Mouse (Mus musculus): ENCODE results near the gene Efemp2. TPM values are rescaled to one million over a fixed set of nuclear protein-coding genes. Genes with fewer than 3 reads are reported as not detected.
A peak's percentile ranks its signal among the peaks of the same experiment; 100 is the strongest.

The Efemp2 gene
- polyA plus RNA-seq, 1 experiment, result 43.4 TPM

- H3K4me3 ChIP-seq (replicated peaks; ENCODE audit: insufficient read depth, low read depth, low read length), result peak overlapping the region; percentile 77
- H3K27ac ChIP-seq (ENCODE audit: insufficient read depth, low read length), result peak overlapping the region; percentile 96
- H3K4me1 ChIP-seq (ENCODE audit: control insufficient read depth, insufficient read depth, low read length), result peaks cover 10% of the 10 kb centered on the region
- no peak for DNase-seq
- no peak for TF ChIP-seq POLR2A (IDR thresholded peaks at IDR 0.05; ENCODE audit: borderline replicate concordance, insufficient read depth, low read length)
- TF ChIP-seq CTCF (IDR thresholded peaks at IDR 0.05; ENCODE audit: borderline replicate concordance, insufficient read depth, low read depth, low read length), result no peak
- H3K27me3 ChIP-seq (ENCODE audit: control insufficient read depth, insufficient read depth, low read length), result no peaks in the 10 kb centered on the region
- WGBS, result under 1% methylated on average over 26 of the region's 26 CpGs
Measured at GRCm38 (mm10) chr19:5456241-5456921, 17.4 kb upstream of the Efemp2 start.

- WGBS, result under 1% methylated on average over 69 of the region's 70 CpGs
- Histone ChIP-seq H3K27me3 (ENCODE audit: control insufficient read depth, insufficient read depth, low read length) (no peaks in the 10 kb centered on the region), H3K4me3 (replicated peaks; ENCODE audit: insufficient read depth, low read depth, low read length) (peak overlapping the region; percentile 77)
Measured at GRCm38 (mm10) chr19:5456922-5457745, 16.6 kb upstream of the Efemp2 start.

GRCm38 (mm10) chr19:5457746-5458442 lies 15.9 kb upstream of the Efemp2 start, which contains the start of gene Ccdc85b:
TSS of gene Ccdc85b (minus strand) at chr19:5457894.
- Histone ChIP-seq H3K4me3 (replicated peaks; ENCODE audit: insufficient read depth, low read depth, low read length) (peak within 1 kb of the TSS; percentile 77), H3K27me3 (ENCODE audit: control insufficient read depth, insufficient read depth, low read length) (no peaks in the 10 kb centered on the region), H3K4me1 (ENCODE audit: control insufficient read depth, insufficient read depth, low read length) (peaks cover 10% of the 10 kb centered on the region), H3K27ac (ENCODE audit: insufficient read depth, low read length) (peak within 1 kb of the TSS; percentile 96)
- DNase-seq, result peak in 1 of 2 experiments; percentile 5
- TF ChIP-seq POLR2A (IDR thresholded peaks at IDR 0.05; ENCODE audit: borderline replicate concordance, insufficient read depth, low read length), result no peak
- TF ChIP-seq CTCF (IDR thresholded peaks at IDR 0.05; ENCODE audit: borderline replicate concordance, insufficient read depth, low read depth, low read length), result no peak
- WGBS, result 2% methylated on average over 14 of the region's 14 CpGs

More at GRCm38 (mm10) chr19:5456922-5457745, 16.6 kb upstream of the Efemp2 start:
- TF ChIP-seq CTCF (IDR thresholded peaks at IDR 0.05; ENCODE audit: borderline replicate concordance, insufficient read depth, low read depth, low read length) (no peak), POLR2A (IDR thresholded peaks at IDR 0.05; ENCODE audit: borderline replicate concordance, insufficient read depth, low read length) (peak; percentile 94)
- DNase-seq, result peak; percentile 97 to 98
- Histone ChIP-seq H3K4me1 (ENCODE audit: control insufficient read depth, insufficient read depth, low read length) (peaks cover 10% of the 10 kb centered on the region), H3K27ac (ENCODE audit: insufficient read depth, low read length) (peak overlapping the region; percentile 96)

GRCm38 (mm10) chr19:5459019-5459418 lies 14.7 kb upstream of the Efemp2 start:
- Histone ChIP-seq H3K27me3 (ENCODE audit: control insufficient read depth, insufficient read depth, low read length) (no peaks in the 10 kb centered on the region), H3K27ac (ENCODE audit: insufficient read depth, low read length) (peak overlapping the region; percentile 24; the same call in 1 of the 2 replicates), H3K4me3 (replicated peaks; ENCODE audit: insufficient read depth, low read depth, low read length) (no peak overlapping the region), H3K4me1 (ENCODE audit: control insufficient read depth, insufficient read depth, low read length) (peaks cover 14% of the 10 kb centered on the region)
- DNase-seq, result peak in 1 of 2 experiments; percentile 21
- TF ChIP-seq POLR2A (IDR thresholded peaks at IDR 0.05; ENCODE audit: borderline replicate concordance, insufficient read depth, low read length), result no peak
- no peak for TF ChIP-seq CTCF (IDR thresholded peaks at IDR 0.05; ENCODE audit: borderline replicate concordance, insufficient read depth, low read depth, low read length)
- WGBS, result 48% methylated on average over 7 of the region's 7 CpGs

GRCm38 (mm10) chr19:5459896-5460295 lies 13.9 kb upstream of the Efemp2 start:
- DNase-seq, result peak in 1 of 2 experiments; percentile 6
- H3K4me3 ChIP-seq (replicated peaks; ENCODE audit: insufficient read depth, low read depth, low read length), result no peak overlapping the region
- WGBS, result 26% methylated on average over 3 of the region's 3 CpGs
- H3K4me1 ChIP-seq (ENCODE audit: control insufficient read depth, insufficient read depth, low read length), result peaks cover 16% of the 10 kb centered on the region
- H3K27me3 ChIP-seq (ENCODE audit: control insufficient read depth, insufficient read depth, low read length), result no peaks in the 10 kb centered on the region
- TF ChIP-seq POLR2A (IDR thresholded peaks at IDR 0.05; ENCODE audit: borderline replicate concordance, insufficient read depth, low read length) (no peak), CTCF (IDR thresholded peaks at IDR 0.05; ENCODE audit: borderline replicate concordance, insufficient read depth, low read depth, low read length) (no peak)
- no peak overlapping the region; the same call in 1 of the 2 replicates for H3K27ac ChIP-seq (ENCODE audit: insufficient read depth, low read length)

- Histone ChIP-seq H3K27ac (ENCODE audit: insufficient read depth, low read length) (no peak within 1 kb of the TSS; the same call in 1 of the 2 replicates), H3K4me3 (replicated peaks; ENCODE audit: insufficient read depth, low read depth, low read length) (peak within 1 kb of the TSS; percentile 99), H3K27me3 (ENCODE audit: control insufficient read depth, insufficient read depth, low read length) (no peaks in the 10 kb centered on the region), H3K4me1 (ENCODE audit: control insufficient read depth, insufficient read depth, low read length) (peaks cover 13% of the 10 kb centered on the region)
- under 1% methylated on average over 32 of the region's 32 CpGs for WGBS
- TF ChIP-seq CTCF (IDR thresholded peaks at IDR 0.05; ENCODE audit: borderline replicate concordance, insufficient read depth, low read depth, low read length) (no peak), POLR2A (IDR thresholded peaks at IDR 0.05; ENCODE audit: borderline replicate concordance, insufficient read depth, low read length) (peak; percentile 81; the same call in 1 of the 2 replicates)
- peak; percentile 85 to 91 for DNase-seq
Measured at GRCm38 (mm10) chr19:5460465-5460911, 13.3 kb upstream of the Efemp2 start, which contains the start of gene Fibp. TSS of gene Fibp (plus strand) at chr19:5460615.

GRCm38 (mm10) chr19:5461411-5461810 lies 12.3 kb upstream of the Efemp2 start:
- WGBS, result 79% methylated on average over 6 of the region's 6 CpGs
- TF ChIP-seq POLR2A (IDR thresholded peaks at IDR 0.05; ENCODE audit: borderline replicate concordance, insufficient read depth, low read length) (no peak), CTCF (IDR thresholded peaks at IDR 0.05; ENCODE audit: borderline replicate concordance, insufficient read depth, low read depth, low read length) (no peak)
- Histone ChIP-seq H3K4me3 (replicated peaks; ENCODE audit: insufficient read depth, low read depth, low read length) (no peak overlapping the region), H3K27me3 (ENCODE audit: control insufficient read depth, insufficient read depth, low read length) (no peaks in the 10 kb centered on the region), H3K4me1 (ENCODE audit: control insufficient read depth, insufficient read depth, low read length) (peaks cover 13% of the 10 kb centered on the region), H3K27ac (ENCODE audit: insufficient read depth, low read length) (no peak overlapping the region)
- DNase-seq, result no peak
